Mouse (Mus musculus) midbrain, embryonic 14.5 days (tissue): ENCODE results near the gene Pou2f3. TPM values are rescaled to one million over a fixed set of nuclear protein-coding genes. Genes with fewer than 3 reads are reported as not detected.

ENCODE experiments used
- ATAC-seq: fragments of 200-750 bp; cut with Nextera tagmentation; 2 replicates; pipeline ENCODE4 v1.8.0; 2017; ENCODE audit warnings: moderate number of reproducible peaks, moderate library complexity; ENCODE audit not compliant: low FRiP score, low TSS enrichment
- DNase-seq: peaks from one replicate; pipeline ENCODE4 v3.0.0-alpha.2; 2015
- H3K27ac ChIP-seq: fragments of 300-500 bp; sonication (generic); replicated peaks from 2 replicates; pipeline ENCODE4 v1.5.1; 2014; ENCODE audit warnings: mild to moderate bottlenecking, low read depth, low read length, moderate library complexity
- H3K27me3 ChIP-seq: fragments of 300-500 bp; sonication (generic); 2 replicates; pipeline ENCODE4 v1.6.1; 2014; ENCODE audit warnings: low read length, control low read depth, mixed read lengths; ENCODE audit not compliant: control insufficient read depth, insufficient read depth
- H3K36me3 ChIP-seq: fragments of 300-500 bp; sonication (generic); 2 replicates; pipeline ENCODE4 v1.6.1; 2014; ENCODE audit warnings: low read length, control low read depth; ENCODE audit not compliant: control insufficient read depth, insufficient read depth
- H3K4me1 ChIP-seq: fragments of 300-500 bp; sonication (generic); 2 replicates; pipeline ENCODE4 v1.6.1; 2014; ENCODE audit warnings: mild to moderate bottlenecking, antibody characterized with exemption, low read length, control low read depth; ENCODE audit not compliant: control insufficient read depth, insufficient read depth
- H3K4me2 ChIP-seq: fragments of 300-500 bp; sonication (generic); 2 replicates; pipeline ENCODE4 v1.6.1; 2014; ENCODE audit warnings: mild to moderate bottlenecking, low read length, moderate library complexity
- H3K4me3 ChIP-seq: fragments of 300-500 bp; sonication (generic); replicated peaks from 2 replicates; pipeline ENCODE4 v1.5.1; 2014; ENCODE audit warnings: low read depth, low read length
- H3K9ac ChIP-seq: fragments of 300-500 bp; sonication (generic); replicated peaks from 2 replicates; pipeline ENCODE4 v1.6.1; 2014; ENCODE audit warnings: mild to moderate bottlenecking, low read length, moderate library complexity
- H3K9me3 ChIP-seq: fragments of 300-500 bp; sonication (generic); 2 replicates; pipeline ENCODE4 v1.6.1; 2016; ENCODE audit warnings: low read length, control low read depth, mixed read lengths; ENCODE audit not compliant: control insufficient read depth
- WGBS: fragments of 180-500 bp; shearing (Covaris S2); extraction: QIAGEN DNeasy Blood & Tissue Kit; methylation state at CpG from one replicate; pipeline ENCODE4 v1.1.7; 2014; 5-methylcytosine and 5-hydroxymethylcytosine counted together
- polyA plus RNA-seq: library from polyadenylated mRNA; unstranded; fragments of >200 nt; fragmentation: Nextera tagmentation; extraction: Ambion mirVana; gene quantifications from 2 replicates; pipeline ENCODE4 v1.2.1, GENCODE M21; 2014

Pou2f3 gene
- polyA plus RNA-seq, 1 experiment from 2014 or later = not detected

GRCm38 (mm10) chr9:43097801-43098557 lies 112.2 kb downstream of the Pou2f3 start:
- Histone ChIP-seq H3K9ac (no peak overlapping the region), H3K27me3 (no peaks in the 10 kb centered on the region), H3K4me3 (no peak overlapping the region), H3K4me1 (peaks cover 10% of the 10 kb centered on the region), H3K36me3 (no peaks in the 10 kb centered on the region), H3K9me3 (no peaks in the 10 kb centered on the region), H3K27ac (no peak overlapping the region), H3K4me2 (no peak overlapping the region)
- WGBS = 93% methylated on average over 3 of the region's 3 CpGs
- DNase-seq = no peak
- ATAC-seq = no peak

- DNase-seq (no peak), ATAC-seq (no peak)
- Histone ChIP-seq H3K9me3 (no peaks in the 10 kb centered on the region), H3K4me1 (0 out of 2 replicates have a peak, but pooled peaks cover 5% of the 10 kb centered on the region), H3K27me3 (no peaks in the 10 kb centered on the region), H3K4me3 (no peak overlapping the region), H3K4me2 (no peak overlapping the region), H3K9ac (no peak overlapping the region), H3K27ac (no peak overlapping the region), H3K36me3 (no peaks in the 10 kb centered on the region)
These were observed 113.8 kb downstream of the Pou2f3 start for GRCm38 (mm10) chr9:43096337-43096736.

- Histone ChIP-seq H3K9me3 (no peaks in the 10 kb centered on the region), H3K27me3 (no peaks in the 10 kb centered on the region), H3K4me1 (0 out of 2 replicates have a peak, but pooled peaks cover 5% of the 10 kb centered on the region), H3K4me3 (no peak overlapping the region), H3K9ac (no peak overlapping the region), H3K36me3 (no peaks in the 10 kb centered on the region), H3K27ac (no peak overlapping the region), H3K4me2 (no peak overlapping the region)
- ATAC-seq = no peak
- WGBS = 85% methylated on average over 4 of the region's 4 CpGs
- no peak for DNase-seq
These were observed 115.3 kb downstream of the Pou2f3 start for GRCm38 (mm10) chr9:43094828-43095227.

GRCm38 (mm10) chr9:43093803-43094202 lies 116.4 kb downstream of the Pou2f3 start:
- Histone ChIP-seq H3K9me3 (no peaks in the 10 kb centered on the region), H3K4me2 (no peak overlapping the region), H3K4me3 (no peak overlapping the region), H3K27me3 (no peaks in the 10 kb centered on the region), H3K36me3 (no peaks in the 10 kb centered on the region), H3K4me1 (0 out of 2 replicates have a peak, but pooled peaks cover 8% of the 10 kb centered on the region), H3K27ac (no peak overlapping the region), H3K9ac (no peak overlapping the region)
- ATAC-seq (no peak), DNase-seq (peak; percentile 31)
- 87% methylated on average over 3 of the region's 3 CpGs for WGBS

- Histone ChIP-seq H3K27me3 (no peaks in the 10 kb centered on the region), H3K4me2 (no peak overlapping the region), H3K9me3 (no peaks in the 10 kb centered on the region), H3K27ac (no peak overlapping the region), H3K9ac (no peak overlapping the region), H3K4me1 (0 out of 2 replicates have a peak, but pooled peaks cover 3% of the 10 kb centered on the region), H3K4me3 (no peak overlapping the region), H3K36me3 (no peaks in the 10 kb centered on the region)
- ATAC-seq (no peak), DNase-seq (no peak)
- 98% methylated on average over 1 of the region's 1 CpGs for WGBS
These were observed 124.4 kb downstream of the Pou2f3 start for GRCm38 (mm10) chr9:43085686-43086285.

GRCm38 (mm10) chr9:43084496-43085362 lies 125.4 kb downstream of the Pou2f3 start:
- ATAC-seq (no peak), DNase-seq (no peak)
- no peak overlapping the region for H3K4me2 ChIP-seq
- H3K36me3 ChIP-seq = no peaks in the 10 kb centered on the region
- H3K9me3 ChIP-seq = no peaks in the 10 kb centered on the region
- no peak overlapping the region for H3K27ac ChIP-seq
- H3K27me3 ChIP-seq = no peaks in the 10 kb centered on the region
- no peak overlapping the region for H3K9ac ChIP-seq
- H3K4me1 ChIP-seq = 0 out of 2 replicates have a peak, but pooled peaks cover 2% of the 10 kb centered on the region
- H3K4me3 ChIP-seq = no peak overlapping the region
- 87% methylated on average over 7 of the region's 7 CpGs for WGBS

GRCm38 (mm10) chr9:43083441-43084055 lies 126.6 kb downstream of the Pou2f3 start:
- WGBS = 21% methylated on average over 7 of the region's 7 CpGs
- DNase-seq (no peak), ATAC-seq (no peak)
- Histone ChIP-seq H3K36me3 (no peaks in the 10 kb centered on the region), H3K4me3 (no peak overlapping the region), H3K9ac (no peak overlapping the region), H3K4me2 (no peak overlapping the region), H3K4me1 (no peaks in the 10 kb centered on the region), H3K27me3 (no peaks in the 10 kb centered on the region), H3K9me3 (no peaks in the 10 kb centered on the region), H3K27ac (no peak overlapping the region)

GRCm38 (mm10) chr9:43078711-43079110 lies 131.5 kb downstream of the Pou2f3 start:
- no peak overlapping the region for H3K4me3 ChIP-seq
- WGBS = 95% methylated on average over 3 of the region's 3 CpGs
- DNase-seq (no peak), ATAC-seq (no peak)
- no peak overlapping the region for H3K27ac ChIP-seq
- H3K27me3 ChIP-seq = no peaks in the 10 kb centered on the region
- no peaks in the 10 kb centered on the region for H3K36me3 ChIP-seq
- no peaks in the 10 kb centered on the region for H3K9me3 ChIP-seq
- no peaks in the 10 kb centered on the region for H3K4me1 ChIP-seq
- no peak overlapping the region for H3K9ac ChIP-seq
- H3K4me2 ChIP-seq = no peak overlapping the region
